Mouse (Mus musculus) thymus, adult 2 months (tissue): ENCODE measurements around the gene Htt. TPM values are rescaled to one million over a fixed set of nuclear protein-coding genes. Genes with fewer than 3 reads are reported as not detected.

ENCODE experiments used
- DNase-seq: peaks from one replicate; pipeline ENCODE4 v3.0.0; 2021
- H3K27ac ChIP-seq: fragments of 200-500 bp; 2 replicates; pipeline ENCODE4 v1.5.1; 2012; ENCODE audit warnings: low read length, control low read depth; ENCODE audit not compliant: control insufficient read depth, insufficient read depth
- H3K27me3 ChIP-seq: fragments of 200-500 bp; 2 replicates; pipeline ENCODE4 v1.6.1; 2012; ENCODE audit warnings: mild to moderate bottlenecking, low read length, moderate library complexity, mixed read lengths; ENCODE audit not compliant: control insufficient read depth, insufficient read depth
- H3K36me3 ChIP-seq: fragments of 200-500 bp; 2 replicates; pipeline ENCODE4 v1.6.1; 2012; ENCODE audit warnings: mild to moderate bottlenecking, low read length, moderate library complexity; ENCODE audit not compliant: control insufficient read depth, insufficient read depth
- H3K4me1 ChIP-seq: fragments of 200-500 bp; replicated peaks from 2 replicates; pipeline ENCODE4 v1.6.1; 2012; ENCODE audit warnings: low read length; ENCODE audit not compliant: control insufficient read depth, insufficient read depth
- H3K4me3 ChIP-seq: fragments of 200-500 bp; 2 replicates; pipeline ENCODE4 v1.5.1; 2012; ENCODE audit warnings: mild to moderate bottlenecking, low read length, control low read depth, moderate library complexity; ENCODE audit not compliant: control insufficient read depth, insufficient read depth
- CTCF ChIP-seq: fragments of 200-500 bp; IDR thresholded peaks from 2 replicates; pipeline ENCODE4 v1.5.1; 2012; ENCODE audit warnings: mild to moderate bottlenecking, control low read depth, low read length, moderate library complexity, borderline replicate concordance; ENCODE audit not compliant: control insufficient read depth, poor library complexity, insufficient read depth; ENCODE audit errors: extremely low read depth
- POLR2A ChIP-seq: fragments of 200-500 bp; IDR thresholded peaks from 2 replicates; pipeline ENCODE4 v1.6.1; 2012; ENCODE audit warnings: mild to moderate bottlenecking, low read length, control low read depth, moderate library complexity; ENCODE audit not compliant: control insufficient read depth, poor library complexity, insufficient read depth; ENCODE audit errors: extremely low read depth
- WGBS: fragments of 180-500 bp; shearing (Covaris S2); methylation state at CpG from one replicate; pipeline ENCODE4 v1.1.7; 2018; 5-methylcytosine and 5-hydroxymethylcytosine counted together
- polyA plus RNA-seq: library from polyadenylated mRNA; depleted of rRNA; stranded (reverse); fragments of >200 nt; gene quantifications from 2 replicates; pipeline ENCODE4 v1.2.3, GENCODE M21; 2012; rRNA removed

Htt gene
- polyA plus RNA-seq, 1 experiment: 26.0 TPM

- 81% methylated on average over 6 of the region's 6 CpGs for WGBS
- Histone ChIP-seq H3K27me3 (no peaks in the 10 kb centered on the region), H3K27ac (no peak overlapping the region), H3K4me1 (peaks cover 26% of the 10 kb centered on the region), H3K4me3 (no peak overlapping the region), H3K36me3 (no peaks in the 10 kb centered on the region)
- no peak for DNase-seq
- no peak for TF ChIP-seq POLR2A
- TF ChIP-seq CTCF: no peak
These were observed 189.1 kb downstream of the Htt start for GRCm38 (mm10) chr5:34950486-34951160.

GRCm38 (mm10) chr5:34951161-34951834, 189.8 kb downstream of the Htt start:
- 96% methylated on average over 8 of the region's 8 CpGs for WGBS
- H3K27ac ChIP-seq: no peak overlapping the region
- peaks cover 20% of the 10 kb centered on the region for H3K4me1 ChIP-seq
- no peaks in the 10 kb centered on the region for H3K27me3 ChIP-seq
- H3K36me3 ChIP-seq: no peaks in the 10 kb centered on the region
- no peak overlapping the region for H3K4me3 ChIP-seq
- DNase-seq: no peak
- TF ChIP-seq POLR2A (no peak), CTCF (no peak)

GRCm38 (mm10) chr5:34954508-34954907, 193.0 kb downstream of the Htt start:
- 89% methylated on average over 6 of the region's 6 CpGs for WGBS
- H3K36me3 ChIP-seq: no peaks in the 10 kb centered on the region
- TF ChIP-seq POLR2A: no peak
- no peak for TF ChIP-seq CTCF
- no peak overlapping the region for H3K4me3 ChIP-seq
- H3K27me3 ChIP-seq: no peaks in the 10 kb centered on the region
- no peak overlapping the region for H3K27ac ChIP-seq
- DNase-seq: no peak
- H3K4me1 ChIP-seq: peaks cover 16% of the 10 kb centered on the region

- Histone ChIP-seq H3K27me3 (no peaks in the 10 kb centered on the region), H3K4me3 (no peak overlapping the region), H3K4me1 (peaks cover 9% of the 10 kb centered on the region), H3K27ac (no peak overlapping the region), H3K36me3 (no peaks in the 10 kb centered on the region)
- no peak for DNase-seq
- 68% methylated on average over 5 of the region's 5 CpGs for WGBS
- TF ChIP-seq CTCF (no peak), POLR2A (no peak)
These were observed 194.1 kb downstream of the Htt start for GRCm38 (mm10) chr5:34955630-34956029.

GRCm38 (mm10) chr5:34956151-34956550, 194.6 kb downstream of the Htt start:
- H3K4me1 ChIP-seq: peaks cover 4% of the 10 kb centered on the region; the same call in 1 of the 2 replicates
- no peak overlapping the region for H3K27ac ChIP-seq
- no peak overlapping the region for H3K4me3 ChIP-seq
- 92% methylated on average over 7 of the region's 7 CpGs for WGBS
- TF ChIP-seq CTCF (no peak), POLR2A (no peak)
- no peaks in the 10 kb centered on the region for H3K36me3 ChIP-seq
- DNase-seq: no peak
- H3K27me3 ChIP-seq: no peaks in the 10 kb centered on the region

GRCm38 (mm10) chr5:34957015-34957414, 195.5 kb downstream of the Htt start:
- Histone ChIP-seq H3K27me3 (no peaks in the 10 kb centered on the region), H3K36me3 (no peaks in the 10 kb centered on the region), H3K4me1 (peaks cover 4% of the 10 kb centered on the region; the same call in 1 of the 2 replicates), H3K4me3 (no peak overlapping the region), H3K27ac (no peak overlapping the region)
- DNase-seq: no peak
- WGBS: 87% methylated on average over 2 of the region's 2 CpGs
- TF ChIP-seq POLR2A (no peak), CTCF (no peak)

- WGBS: 88% methylated on average over 1 of the region's 1 CpGs
- H3K4me1 ChIP-seq: peaks cover 4% of the 10 kb centered on the region; the same call in 1 of the 2 replicates
- TF ChIP-seq POLR2A: no peak
- no peak for TF ChIP-seq CTCF
These were observed 198.5 kb downstream of the Htt start for GRCm38 (mm10) chr5:34960021-34960420.

More at GRCm38 (mm10) chr5:34960021-34960420, 198.5 kb downstream of the Htt start:
- H3K27ac ChIP-seq: no peak overlapping the region
- no peak overlapping the region for H3K4me3 ChIP-seq
- H3K36me3 ChIP-seq: 0 out of 2 replicates have a peak, but pooled peaks cover 5% of the 10 kb centered on the region
- DNase-seq: no peak
- H3K27me3 ChIP-seq: no peaks in the 10 kb centered on the region

Other genes with a start within 250 kb of the Htt start
- gene Tnip2, start 247.7 kb upstream of the Htt start, polyA plus RNA-seq: 19.8 and 22.0 TPM in 2 replicates
- gene Sh3bp2, start 235.9 kb upstream of the Htt start, polyA plus RNA-seq: 33.8 and 40.6 TPM in 2 replicates
- gene Add1, start 188.1 kb upstream of the Htt start, polyA plus RNA-seq: 219 and 224 TPM in 2 replicates
- gene Mfsd10, start 124.5 kb upstream of the Htt start, polyA plus RNA-seq: 217 TPM in 2 replicates
- 18.4 and 19.5 TPM in 2 replicates for gene Nop14, start 101.6 kb upstream of the Htt start, polyA plus RNA-seq
- gene Grk4, start 101.4 kb upstream of the Htt start, polyA plus RNA-seq: 3.6 and 4.2 TPM in 2 replicates
- gene Msantd1, start 146.3 kb downstream of the Htt start, polyA plus RNA-seq: 3.9 and 6.5 TPM in 2 replicates
- 50.7 and 51.7 TPM in 2 replicates for gene Rgs12, start 187.7 kb downstream of the Htt start, polyA plus RNA-seq